ENCODE assay signal across 35 mouse cellular contexts in the genomic region with DNA sequence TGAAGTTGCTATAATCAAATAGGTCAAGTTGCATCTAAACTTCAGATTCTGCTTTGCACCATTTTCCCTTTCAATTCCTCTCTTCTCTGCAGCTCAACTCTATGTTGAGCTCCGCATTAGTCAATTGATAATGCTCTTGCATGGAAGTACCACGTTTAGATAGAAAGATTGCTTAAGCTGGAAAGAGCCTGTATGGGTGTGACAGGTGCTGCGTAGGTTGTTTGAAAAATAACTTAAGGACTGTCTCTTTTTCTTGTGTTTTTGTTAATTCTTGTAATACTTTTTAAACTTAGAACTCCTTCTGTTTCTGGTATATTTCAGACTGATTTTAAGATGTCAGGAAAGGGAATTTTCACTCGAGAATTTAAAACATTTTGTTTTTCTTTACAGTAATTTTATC. TPM values are rescaled to one million over a fixed set of nuclear protein-coding genes. Genes with fewer than 3 reads are reported as not detected.
"Had no signal": no experiment of that assay in that cellular context is flagged by ENCODE, and none has a peak within 500 bp of the region (broad histone marks: within the 10 kb centered on the region; RNA-seq: fewer than 3 reads in every experiment).

No protein-coding gene starts in this region.

- H3K4me2 ChIP-seq: limb, embryonic 12.5 days; limb, embryonic 13.5 days; limb, embryonic 15.5 days; liver, embryonic 11.5 days; liver, embryonic 12.5 days; liver, embryonic 13.5 days; liver, embryonic 15.5 days; lung, embryonic 14.5 days; lung, embryonic 15.5 days; midbrain, embryonic 11.5 days; midbrain, embryonic 12.5 days; midbrain, embryonic 13.5 days; midbrain, embryonic 15.5 days had no signal

- H3K9me3 ChIP-seq: limb, embryonic 10.5 days; limb, embryonic 12.5 days; limb, embryonic 13.5 days; limb, embryonic 15.5 days; liver, embryonic 12.5 days; liver, embryonic 13.5 days; liver, embryonic 15.5 days; lung, embryonic 15.5 days; megakaryocyte, embryonic 14.5 days; midbrain, embryonic 10.5 days; midbrain, embryonic 12.5 days; midbrain, embryonic 13.5 days; midbrain, embryonic 15.5 days had no signal

- H3K27me3 ChIP-seq: limb, embryonic 15.5 days; liver, embryonic 12.5 days; lung, embryonic 15.5 days; midbrain, embryonic 12.5 days; midbrain, embryonic 13.5 days; midbrain, embryonic 15.5 days had no signal

- DNase-seq: left cerebral cortex, postnatal 4 days; liver; liver, embryonic 13.5 days; liver, postnatal 0 days; lung, adult 18-20 months; lung, adult 2 months; lung, embryonic 14.5 days; lung, postnatal 10 days; lung, postnatal 14 days; lung, postnatal 36 days; lung, postnatal 4 days; midbrain, embryonic 14.5 days had no signal

- H3K36me3 ChIP-seq: limb, embryonic 10.5 days; limb, embryonic 12.5 days; limb, embryonic 13.5 days; limb, embryonic 15.5 days; liver, embryonic 12.5 days; liver, embryonic 13.5 days; liver, embryonic 15.5 days; lung, embryonic 15.5 days; midbrain, embryonic 10.5 days; midbrain, embryonic 12.5 days; midbrain, embryonic 13.5 days; midbrain, embryonic 15.5 days had no signal

- ATAC-seq: liver, embryonic 12.5 days; liver, postnatal 0 days; lung, postnatal 0 days; midbrain, embryonic 13.5 days; midbrain, embryonic 15.5 days; midbrain, embryonic 16.5 days had no signal

- H3K27ac ChIP-seq: limb, embryonic 10.5 days; limb, embryonic 12.5 days; limb, embryonic 13.5 days; limb, embryonic 15.5 days; liver, embryonic 12.5 days; liver, embryonic 13.5 days; liver, embryonic 14.5 days; liver, embryonic 15.5 days; lung, embryonic 15.5 days; macrophage; midbrain, embryonic 10.5 days; midbrain, embryonic 12.5 days; midbrain, embryonic 13.5 days; midbrain, embryonic 15.5 days had no signal

- H3K9ac ChIP-seq: limb, embryonic 12.5 days; limb, embryonic 13.5 days; limb, embryonic 15.5 days; liver, embryonic 12.5 days; liver, embryonic 13.5 days; liver, embryonic 14.5 days; liver, embryonic 15.5 days; liver, postnatal 0 days; lung, embryonic 14.5 days; lung, embryonic 15.5 days; midbrain, embryonic 12.5 days; midbrain, embryonic 13.5 days; midbrain, embryonic 15.5 days had no signal

- H3K4me3 ChIP-seq: limb, embryonic 10.5 days; limb, embryonic 12.5 days; limb, embryonic 13.5 days; limb, embryonic 15.5 days; liver, embryonic 12.5 days; liver, embryonic 13.5 days; liver, embryonic 15.5 days; lung, embryonic 15.5 days; megakaryocyte, embryonic 14.5 days; midbrain, embryonic 10.5 days; midbrain, embryonic 12.5 days; midbrain, embryonic 13.5 days; midbrain, embryonic 15.5 days; myocyte had no signal

- H3K4me1 ChIP-seq: limb, embryonic 10.5 days; limb, embryonic 12.5 days; limb, embryonic 13.5 days; limb, embryonic 15.5 days; liver, embryonic 12.5 days; liver, embryonic 13.5 days; liver, embryonic 15.5 days; lung, embryonic 15.5 days; megakaryocyte, embryonic 14.5 days; midbrain, embryonic 10.5 days; midbrain, embryonic 12.5 days; midbrain, embryonic 13.5 days had no signal

RNA-seq across cellular contexts. Expression of a gene that starts 26.5 kb away (rescaled TPM):
- total RNA-seq: megakaryocyte progenitor cell, adult 5-6 weeks; megakaryocyte, adult 5-6 weeks; megakaryocyte-erythroid progenitor cell, adult 5-6 weeks; monocyte, adult 5-6 weeks had no signal
- polyA plus RNA-seq: liver, embryonic 12.5 days; macrophage had no signal
